Mouse (Mus musculus): ENCODE measurements at regions not wholly inside any gene's neighbourhood (a gene's known extent, or its start where the extent isn't known, plus 50 kb on each side); places are given as distances from the start of the nearest gene placed in this dataset.
"Not testable (repeated sequence)": the region's sequence is repeated elsewhere in the genome, so short reads cannot be mapped to it uniquely, and the experiment has no call there.

GRCm38 (mm10) chr2:162867516-162868029 is 63.8 kb upstream of the Srsf6 start:
- intact Hi-C loops (cut with DNase I): no loop called here
- DNase-seq (ENCODE audit: low spot score in 2 of 2): no peak

GRCm38 (mm10) chr2:162866613-162867314 is 64.6 kb upstream of the Srsf6 start:
- no peak for DNase-seq (ENCODE audit: low spot score in 2 of 2)
- intact Hi-C loops (cut with DNase I): no loop called here

GRCm38 (mm10) chr2:162864571-162864970 is 66.8 kb upstream of the Srsf6 start:
- no peak for DNase-seq (ENCODE audit: low spot score in 2 of 2)
- intact Hi-C loops (cut with DNase I): no loop called here

- intact Hi-C loops (cut with DNase I): no loop called here
Measured at GRCm38 (mm10) chr2:162854606-162855005, 76.7 kb upstream of the Srsf6 start.

GRCm38 (mm10) chr2:162853576-162853975 is 77.8 kb upstream of the Srsf6 start:
- intact Hi-C loops (cut with DNase I): no loop called here

More at GRCm38 (mm10) chr2:162854606-162855005, 76.7 kb upstream of the Srsf6 start:
- no peak for DNase-seq (ENCODE audit: low spot score in 2 of 2)

GRCm38 (mm10) chr2:162841761-162842160 is 89.6 kb upstream of the Srsf6 start:
- intact Hi-C loops (cut with DNase I); DNase-seq (ENCODE audit: low spot score in 2 of 2): not testable (repeated sequence)

More at GRCm38 (mm10) chr2:162853576-162853975, 77.8 kb upstream of the Srsf6 start:
- peak; percentile 23 to 29 for DNase-seq (ENCODE audit: low spot score in 2 of 2)

- no peak for DNase-seq (ENCODE audit: low spot score in 2 of 2)
- intact Hi-C loops (cut with DNase I): no loop called here
Measured at GRCm38 (mm10) chr2:162837776-162838175, 93.6 kb upstream of the Srsf6 start.

- DNase-seq (ENCODE audit: low spot score in 2 of 2): no peak
- intact Hi-C loops (cut with DNase I): no loop called here
Measured at GRCm38 (mm10) chr2:162833741-162834140, 97.6 kb upstream of the Srsf6 start.

GRCm38 (mm10) chr2:162818787-162819186 is 112.5 kb upstream of the Srsf6 start:
- intact Hi-C loops (cut with DNase I): no loop called here
- DNase-seq (ENCODE audit: low spot score in 2 of 2): no peak

GRCm38 (mm10) chr2:162814205-162814604 is 117.1 kb upstream of the Srsf6 start:
- peak in 1 of 2 experiments; percentile 24 for DNase-seq (ENCODE audit: low spot score in 2 of 2)

GRCm38 (mm10) chr2:162807747-162808146 is 123.6 kb upstream of the Srsf6 start:
- DNase-seq (ENCODE audit: low spot score in 2 of 2): peak in 1 of 2 experiments; percentile 47
- intact Hi-C loops (cut with DNase I): no loop called here

More at GRCm38 (mm10) chr2:162814205-162814604, 117.1 kb upstream of the Srsf6 start:
- intact Hi-C loops (cut with DNase I): loop anchor here (2.0 kb wide), 1 partner anchor 101 kb away; no protein-coding TSS in a partner anchor

- intact Hi-C loops (cut with DNase I): loop anchor here (2.0 kb wide), 1 partner anchor 92 kb away; no protein-coding TSS in a partner anchor
- DNase-seq (ENCODE audit: low spot score in 2 of 2): peak in 1 of 2 experiments; percentile 52
Measured at GRCm38 (mm10) chr2:162796528-162796927, 134.8 kb upstream of the Srsf6 start.

- intact Hi-C loops (cut with DNase I): no loop called here
- peak in 1 of 2 experiments; percentile 50 for DNase-seq (ENCODE audit: low spot score in 2 of 2)
Measured at GRCm38 (mm10) chr2:162794285-162794684, 133.3 kb upstream of the Ptprt start.

- intact Hi-C loops (cut with DNase I): no loop called here
- DNase-seq (ENCODE audit: low spot score in 2 of 2): peak in 1 of 2 experiments; percentile 60
Measured at GRCm38 (mm10) chr2:162791374-162792098, 130.6 kb upstream of the Ptprt start.

- intact Hi-C loops (cut with DNase I): loop anchor here (5.0 kb wide), 1 partner anchor 72 kb away; no protein-coding TSS in a partner anchor
- no peak for DNase-seq (ENCODE audit: low spot score in 2 of 2)
Measured at GRCm38 (mm10) chr2:162784176-162784813, 123.3 kb upstream of the Ptprt start.

- intact Hi-C loops (cut with DNase I): loop anchor here (1.0 to 5.0 kb wide), 2 partner anchors 69 to 107 kb away; no protein-coding TSS in a partner anchor
- DNase-seq (ENCODE audit: low spot score in 2 of 2): peak in 1 of 2 experiments; percentile 91
Measured at GRCm38 (mm10) chr2:162781599-162781998, 120.7 kb upstream of the Ptprt start.

- intact Hi-C loops (cut with DNase I): no loop called here
- DNase-seq (ENCODE audit: low spot score in 2 of 2): peak; percentile 54 to 87
Measured at GRCm38 (mm10) chr2:162776542-162776941, 115.6 kb upstream of the Ptprt start.

GRCm38 (mm10) chr2:162772520-162772919 is 111.6 kb upstream of the Ptprt start:
- intact Hi-C loops (cut with DNase I): no loop called here
- no peak for DNase-seq (ENCODE audit: low spot score in 2 of 2)

- intact Hi-C loops (cut with DNase I): no loop called here
- DNase-seq (ENCODE audit: low spot score in 2 of 2): no peak
Measured at GRCm38 (mm10) chr2:162769711-162770428, 108.9 kb upstream of the Ptprt start.
